Mouse (Mus musculus): ENCODE measurements at regions not wholly inside any gene's neighbourhood (a gene's known extent, or its start where the extent isn't known, plus 50 kb on each side); places are given as distances from the start of the nearest gene placed in this dataset.

DNA sequence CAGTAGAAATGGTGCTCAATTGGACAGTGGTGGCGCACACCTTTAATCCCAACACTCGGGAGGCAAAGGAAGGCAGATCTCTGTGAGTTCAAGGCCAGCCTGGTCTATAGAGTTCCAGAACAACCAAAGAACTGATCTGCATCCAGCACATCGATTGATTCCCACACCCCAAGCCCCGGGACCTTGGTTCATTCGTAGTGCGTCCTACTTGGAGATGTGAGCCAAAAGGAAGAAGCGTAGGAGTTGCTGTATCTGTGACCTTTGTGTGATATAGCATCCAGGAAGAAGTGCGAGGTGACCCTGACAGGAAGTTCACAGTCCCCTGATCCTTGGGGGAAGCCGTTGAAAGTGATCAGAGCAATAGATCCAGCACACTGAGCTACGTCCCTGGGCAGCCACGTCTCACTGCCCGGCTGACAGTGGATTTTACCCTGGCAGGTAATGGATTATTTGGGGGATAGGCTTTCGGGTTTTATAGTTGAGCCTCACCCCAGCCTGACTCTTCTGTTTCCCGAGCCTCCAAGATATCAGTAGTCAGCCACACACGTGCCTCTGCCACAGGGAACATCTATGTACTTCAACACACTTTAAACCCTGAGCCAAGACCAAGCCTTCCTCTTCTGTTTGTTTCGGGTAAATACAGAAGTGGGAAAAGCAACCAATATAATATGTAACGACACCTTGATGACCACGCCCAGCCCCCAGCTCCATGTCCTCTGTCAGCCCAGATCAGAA, 54.1 kb upstream of the Top1 start:
- TF ChIP-seq CTCF (IDR thresholded peaks at IDR 0.05; ENCODE audit: borderline replicate concordance, extremely low read depth, insufficient read depth, insufficient read length) (no peak), POLR2A (IDR thresholded peaks at IDR 0.05; ENCODE audit: borderline replicate concordance, extremely low read depth, insufficient read depth, insufficient read length, poor library complexity, severe bottlenecking) (no peak)
